Mouse (Mus musculus) thymus, postnatal 25 days (tissue): ENCODE results near the gene Daxx.

Experiments used
- DNase-seq: peaks from one replicate; pipeline ENCODE4 v3.0.0; 2022

Gene Daxx

DNA sequence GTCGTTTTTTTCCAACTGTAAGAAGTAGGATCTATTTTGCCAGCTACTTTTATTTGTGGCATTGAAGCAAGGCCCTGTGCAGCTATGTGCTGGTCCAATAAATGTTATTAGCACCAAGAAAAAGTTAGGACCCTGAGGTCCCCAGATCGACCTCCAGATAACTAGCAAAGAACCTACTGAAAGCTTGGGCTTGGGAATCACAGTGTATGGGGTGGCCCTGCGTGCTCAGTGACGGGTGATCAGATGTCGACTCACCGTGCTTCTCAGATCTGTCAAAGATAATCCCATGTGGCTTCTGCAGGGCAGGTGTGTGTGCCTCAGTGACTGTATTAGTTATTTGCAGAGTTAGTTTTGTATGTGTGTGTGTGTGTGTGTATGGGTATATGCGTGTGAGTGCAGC is 12.1 kb downstream of the Daxx start:
- no peak for DNase-seq

DNA sequence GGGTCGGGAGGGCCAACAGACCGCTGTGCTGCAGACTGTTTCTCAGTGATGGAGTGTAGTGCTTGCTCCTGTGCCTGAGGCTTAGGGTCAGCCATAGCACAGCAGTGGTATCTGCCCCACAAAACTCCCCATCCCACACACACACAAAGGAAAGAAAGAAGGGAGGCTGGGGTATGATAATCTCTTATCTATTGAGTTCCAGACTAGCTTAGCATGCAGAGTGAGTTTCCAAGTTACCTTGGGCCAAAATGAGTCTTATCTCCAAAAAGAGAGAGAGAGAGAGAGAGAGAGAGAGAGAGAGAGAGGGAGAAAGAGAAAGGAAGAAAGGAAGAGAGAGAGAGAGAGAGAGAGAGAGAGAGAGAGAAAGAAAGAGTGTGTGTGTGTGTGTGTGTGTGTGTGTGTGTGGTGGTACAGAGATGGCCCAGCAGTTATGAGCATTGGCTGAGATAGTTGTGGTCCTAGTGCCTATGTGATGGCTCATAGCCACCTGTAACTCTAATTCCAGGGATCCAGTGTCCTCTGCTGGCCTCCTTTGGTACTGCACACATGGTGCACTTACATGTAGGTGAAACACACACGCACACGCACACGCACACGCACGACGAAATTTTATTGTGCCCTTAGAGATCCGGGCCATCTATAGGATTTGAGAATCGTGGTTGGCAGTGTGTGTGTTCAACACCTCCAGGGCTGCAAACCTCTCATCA is 15.5 kb downstream of the Daxx start:
- peak; percentile 63 for DNase-seq

- DNase-seq: no peak
Measured at GRCm38 (mm10) chr17:33925406-33926116, 16.3 kb downstream of the Daxx start.

DNA sequence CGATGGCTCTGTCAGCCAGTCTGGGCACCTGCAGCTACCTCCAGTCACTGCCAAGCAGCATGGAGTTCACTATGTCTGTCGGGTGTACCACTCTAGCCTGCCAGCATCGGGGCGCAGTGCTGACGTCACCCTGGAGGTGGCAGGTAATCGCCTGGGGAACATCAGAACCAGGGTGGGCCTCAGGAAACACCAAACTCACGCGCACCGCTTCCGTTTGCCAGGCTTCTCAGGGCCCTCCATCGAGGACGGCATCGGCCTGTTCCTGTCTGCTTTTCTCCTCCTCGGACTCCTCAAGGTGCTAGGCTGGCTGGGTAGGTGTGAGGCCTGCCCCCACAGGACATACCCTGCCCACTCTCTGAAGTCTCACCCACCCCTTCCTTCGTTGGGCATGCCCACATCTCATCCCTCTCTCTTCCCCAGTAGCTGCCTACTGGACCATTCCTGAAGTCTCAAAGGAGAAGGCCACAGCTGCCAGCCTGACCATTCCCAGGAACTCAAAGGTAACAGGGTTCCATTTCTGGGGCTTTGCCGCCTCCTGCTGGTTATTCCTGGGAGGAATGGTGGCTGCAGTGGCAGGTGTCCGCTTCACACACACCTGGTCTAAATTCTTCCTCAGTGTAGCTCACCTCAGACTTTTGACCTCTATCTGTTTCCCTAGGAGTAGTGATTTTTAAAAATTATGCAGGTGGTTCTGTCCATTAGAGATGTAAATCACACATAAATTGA is 17.2 kb downstream of the Daxx start:
- DNase-seq: no peak

DNA sequence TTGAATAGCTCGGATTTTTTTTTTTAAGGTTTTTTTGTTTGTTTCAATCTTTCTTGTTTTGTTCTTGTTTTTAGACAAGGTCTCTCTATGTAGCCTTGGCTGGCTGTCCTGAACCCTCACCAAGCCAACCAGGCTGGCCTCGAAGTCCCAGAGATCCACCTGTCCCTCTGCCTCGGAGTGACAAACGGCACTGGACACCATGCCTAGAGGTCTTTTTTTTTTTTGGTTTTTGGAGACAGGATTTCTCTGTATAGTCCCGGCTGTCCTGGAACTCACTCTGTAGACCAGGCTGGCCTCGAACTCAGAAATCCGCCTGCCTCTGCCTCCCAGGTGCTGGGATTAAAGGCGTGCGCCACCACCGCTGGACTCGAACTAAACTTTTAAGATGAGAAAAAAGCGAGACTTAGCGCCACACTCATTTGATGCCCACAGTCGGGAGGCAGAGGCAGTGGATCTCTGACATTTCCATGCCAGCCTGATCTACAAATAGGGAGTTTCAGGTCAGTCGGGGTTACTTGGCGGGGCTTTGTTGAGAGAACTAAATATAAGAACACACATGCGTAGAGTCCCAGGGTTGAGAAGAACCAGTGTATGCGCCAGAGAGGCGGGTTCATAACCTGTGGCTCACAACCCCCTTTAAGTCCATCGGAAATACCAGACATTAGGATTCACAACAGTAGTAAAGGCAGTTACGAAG is 19.2 kb downstream of the Daxx start:
- DNase-seq: no peak

- peak; percentile 97 for DNase-seq
Measured at GRCm38 (mm10) chr17:33929371-33930279, 20.4 kb downstream of the Daxx start, which contains the start of gene Rgl2. Gene Rgl2 (plus strand): TSS chr17:33929543.

GRCm38 (mm10) chr17:33930280-33931158 is 21.3 kb downstream of the Daxx start:
- peak; percentile 79 for DNase-seq

GRCm38 (mm10) chr17:33931159-33931866 is 22.1 kb downstream of the Daxx start:
- no peak for DNase-seq

DNA sequence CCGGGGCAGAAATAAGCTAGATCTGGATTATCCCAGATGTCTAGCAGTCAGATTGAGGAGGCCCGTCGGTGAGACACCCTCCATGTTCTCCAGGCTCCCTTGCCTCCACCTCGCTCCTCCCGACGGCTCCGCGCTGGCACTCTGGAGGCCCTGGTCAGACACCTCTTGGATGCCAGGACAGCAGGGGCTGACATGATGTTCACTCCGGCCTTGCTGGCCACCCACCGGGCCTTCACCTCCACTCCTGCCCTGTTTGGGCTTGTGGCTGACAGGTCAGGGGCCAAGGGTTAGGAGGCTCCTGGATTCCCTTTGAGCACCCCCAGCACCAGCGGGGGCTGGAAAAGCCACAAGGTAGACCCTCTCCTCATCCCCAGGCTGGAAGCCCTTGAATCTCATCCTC is 22.7 kb downstream of the Daxx start:
- no peak for DNase-seq

GRCm38 (mm10) chr17:33932448-33932847 is 23.2 kb downstream of the Daxx start:
- DNase-seq: no peak

- DNase-seq: no peak
Measured at GRCm38 (mm10) chr17:33932970-33933369, 23.8 kb downstream of the Daxx start.

DNA sequence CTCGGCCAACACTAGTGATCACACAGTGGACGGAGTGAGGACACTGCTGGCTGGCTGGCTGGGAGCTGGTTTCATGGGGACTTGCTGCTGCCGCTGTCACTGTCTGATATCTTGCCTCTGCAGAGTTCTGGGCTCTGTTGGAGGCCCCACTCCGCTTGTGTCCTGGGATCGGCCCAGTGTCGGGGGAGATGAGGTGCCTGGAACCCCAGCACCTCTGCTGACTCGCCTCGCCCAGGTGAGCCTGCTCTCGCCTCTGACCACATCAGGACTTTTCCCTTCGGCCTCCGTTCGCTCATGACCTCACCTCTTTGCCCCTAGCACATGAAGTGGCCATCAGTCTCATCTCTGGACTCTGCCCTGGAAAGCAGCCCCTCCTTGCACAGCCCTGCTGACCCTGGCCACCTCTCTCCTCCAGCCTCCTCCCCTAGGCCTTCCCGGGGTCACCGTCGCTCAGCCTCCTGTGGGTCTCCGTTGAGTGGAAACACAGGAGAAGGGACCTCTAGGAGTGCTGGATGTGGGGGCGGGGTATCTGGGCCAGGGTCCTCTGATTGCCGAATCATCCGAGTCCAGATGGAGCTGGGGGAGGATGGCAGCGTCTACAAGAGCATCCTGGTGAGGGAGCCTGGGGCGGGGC is 26.3 kb downstream of the Daxx start:
- DNase-seq: no peak

DNA sequence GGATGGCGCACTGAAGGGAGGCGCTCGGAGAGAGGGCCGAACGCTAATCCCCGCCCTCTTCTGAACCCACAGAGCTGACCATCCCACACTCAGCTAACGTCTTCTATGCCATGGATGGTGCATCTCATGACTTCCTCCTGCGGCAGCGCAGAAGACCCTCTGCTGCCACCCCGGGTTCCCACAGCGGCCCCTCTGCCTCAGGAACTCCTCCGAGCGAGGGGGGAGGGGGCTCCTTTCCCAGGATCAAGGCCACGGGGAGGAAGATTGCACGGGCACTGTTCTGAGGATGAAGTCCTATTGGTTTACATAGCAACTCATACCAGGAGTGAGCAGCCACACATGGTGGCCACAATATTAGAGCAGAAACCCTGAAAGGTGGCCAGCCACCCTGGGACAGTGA is 27.8 kb downstream of the Daxx start:
- no peak for DNase-seq

DNA sequence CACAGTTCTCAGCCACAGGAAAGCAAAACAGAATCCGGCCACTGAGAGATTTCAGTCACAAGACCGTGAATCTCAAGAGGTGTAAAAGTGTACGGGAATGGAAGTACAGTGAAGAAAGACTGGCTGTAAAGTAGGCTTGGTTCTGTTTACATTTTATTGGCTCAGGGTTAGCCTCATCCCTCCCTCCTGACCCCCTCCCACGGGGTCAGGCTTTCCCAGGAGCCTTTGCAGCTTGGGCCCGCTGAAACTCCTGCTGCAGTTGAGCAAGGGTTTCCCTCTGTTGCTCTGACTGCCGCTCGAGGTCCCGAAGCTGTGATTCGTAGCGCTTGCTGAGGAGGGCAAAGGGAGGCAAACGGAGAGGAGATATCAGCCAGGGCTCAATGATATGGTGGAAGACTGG is 29.6 kb downstream of the Daxx start:
- no peak for DNase-seq

DNA sequence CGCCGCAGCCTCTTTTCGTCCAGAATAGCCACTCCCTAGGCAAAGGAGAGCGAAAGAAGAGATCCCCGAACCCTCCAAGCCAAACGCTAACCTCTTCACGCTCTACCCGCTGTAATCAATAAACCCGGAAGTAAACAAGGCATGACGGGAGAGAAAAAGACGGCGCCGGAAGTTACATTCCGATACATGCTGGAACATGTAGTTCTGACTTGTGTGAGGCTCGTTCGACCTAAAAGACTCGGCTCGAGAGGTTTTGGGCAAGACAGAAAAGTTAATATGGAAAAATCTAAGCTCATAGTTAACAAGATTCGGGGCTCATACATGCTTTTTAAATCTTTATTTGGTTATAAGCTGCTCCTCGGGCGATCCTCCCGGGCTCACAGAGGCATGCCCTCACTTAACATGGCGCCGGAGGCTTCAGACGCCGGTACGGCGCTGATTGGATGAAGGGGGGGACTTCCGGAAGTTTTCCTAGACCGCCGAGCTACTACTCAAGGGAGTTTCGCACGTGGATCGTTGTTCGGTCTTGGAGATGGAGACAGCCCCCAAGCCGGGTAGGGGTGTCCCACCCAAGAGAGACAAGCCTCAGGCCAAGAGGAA is 31.1 kb downstream of the Daxx start, which contains the start of the genes Pfdn6 and Wdr46:
Pfdn6 (minus strand) TSS at position 138 of the 600 bp plus-strand sequence.
Wdr46 (plus strand) TSS at position 455 of the 600 bp plus-strand sequence.
- peak; percentile 88 for DNase-seq

GRCm38 (mm10) chr17:33940981-33941380 is 31.8 kb downstream of the Daxx start:
- no peak for DNase-seq

DNA sequence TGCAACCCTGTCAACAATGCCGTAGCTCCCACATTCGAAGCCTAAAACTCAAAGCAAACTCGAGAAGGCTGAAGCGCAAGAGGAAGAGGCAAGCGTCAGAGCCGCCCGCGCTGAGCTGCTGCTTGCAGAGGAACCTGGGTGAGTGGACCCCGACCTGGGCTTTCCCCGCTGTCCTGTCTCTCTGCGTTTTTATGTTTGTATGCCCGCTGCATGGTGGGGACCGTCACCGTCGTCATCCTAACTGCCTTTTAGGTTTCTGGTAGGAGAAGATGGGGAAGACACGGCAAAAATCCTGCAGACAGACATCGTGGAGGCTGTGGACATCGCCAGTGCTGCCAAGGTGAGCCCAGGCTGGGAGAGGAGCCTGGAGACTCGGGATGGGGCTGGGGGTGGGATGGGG is 32.2 kb downstream of the Daxx start:
- no peak for DNase-seq

GRCm38 (mm10) chr17:33943454-33943853 is 34.2 kb downstream of the Daxx start:
- DNase-seq: no peak

DNA sequence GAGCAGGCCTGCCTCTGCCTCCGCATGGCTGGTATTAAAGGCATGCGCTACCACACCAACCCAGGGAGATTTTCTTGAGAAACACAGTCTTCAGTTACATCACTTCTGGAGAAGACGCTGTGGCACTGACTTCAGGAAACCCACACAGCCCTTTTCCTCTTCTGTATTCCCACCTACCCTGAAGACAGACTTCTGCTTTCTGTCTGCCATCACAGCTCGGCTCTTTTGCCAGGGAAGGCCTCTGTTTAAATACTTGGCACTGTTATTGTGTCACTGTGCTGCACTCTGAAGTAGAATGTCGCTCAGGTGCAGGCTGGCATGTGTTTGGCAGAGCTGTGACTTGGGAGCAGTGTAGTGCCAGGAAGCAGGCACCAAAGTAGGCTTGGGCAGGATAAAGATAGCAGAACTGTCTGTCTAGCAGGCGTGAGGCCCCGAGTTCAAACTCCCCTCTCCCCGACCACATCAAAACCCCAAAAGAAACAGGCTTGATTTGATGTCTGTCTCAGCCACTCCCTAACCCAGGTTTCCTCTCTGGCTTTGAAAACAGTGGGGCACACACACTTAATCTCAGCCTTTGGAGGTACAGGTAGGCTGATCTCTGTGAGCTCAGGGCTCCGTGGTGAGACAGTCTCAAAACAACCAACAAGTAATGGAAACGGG is 38.3 kb downstream of the Daxx start:
- peak; percentile 66 for DNase-seq
